ENCODE assay signal across 24 mouse cellular contexts in genomic region chr13:110083961-110084360, GRCm38 (mm10).
DNase-seq lines count a peak whose midpoint lies in the region; ATAC-seq lines count a peak whose summit lies in the region.
"Had no signal": no experiment of that assay in that cellular context is flagged by ENCODE, and none has a peak within 500 bp of the region (broad histone marks: within the 10 kb centered on the region; RNA-seq: fewer than 3 reads in every experiment).

No protein-coding gene starts in this region.

- DNase-seq in cerebellum, postnatal 25 days, result peak; percentile 21 to 33
- DNase-seq in cerebellum, postnatal 4 days (ENCODE audit: low spot score in 2 of 2), result no peak
- no peak for DNase-seq in hindbrain, embryonic 10.5 days (ENCODE audit: low spot score)
- no peak for DNase-seq in midbrain, embryonic 14.5 days
- DNase-seq: adrenal gland, postnatal 14 days; B cell, adult 2 months; cerebellum, adult 9-11 months; gastrocnemius, postnatal 25 days; heart, adult 18-20 months; heart, postnatal 10 days; heart, postnatal 36 days; kidney, adult 18-20 months had no signal

- H3K4me3 ChIP-seq in hindbrain, embryonic 16.5 days (ENCODE audit: low read length), result no peak overlapping the region
- H3K4me3 ChIP-seq in hindbrain, embryonic 10.5 days, result no peak overlapping the region
- H3K4me3 ChIP-seq in midbrain, embryonic 13.5 days (replicated peaks), result no peak overlapping the region
- no peak overlapping the region for H3K4me3 ChIP-seq in midbrain, embryonic 14.5 days (replicated peaks; ENCODE audit: low read depth, low read length)
- H3K4me3 ChIP-seq: forebrain, embryonic 10.5 days; heart, embryonic 12.5 days; heart, embryonic 15.5 days had no signal

- H3K4me1 ChIP-seq in hindbrain, embryonic 16.5 days (ENCODE audit: control insufficient read depth, insufficient read depth, low read depth, low read length), result no peaks in the 10 kb centered on the region
- H3K4me1 ChIP-seq in hindbrain, embryonic 10.5 days (replicated peaks), result no peaks in the 10 kb centered on the region
- 0 out of 2 replicates have a peak, but pooled peaks cover 2% of the 10 kb centered on the region for H3K4me1 ChIP-seq in midbrain, embryonic 13.5 days (replicated peaks)
- no peaks in the 10 kb centered on the region for H3K4me1 ChIP-seq in midbrain, embryonic 14.5 days (ENCODE audit: control insufficient read depth, insufficient read depth, low read length)
- H3K4me1 ChIP-seq: forebrain, embryonic 10.5 days; heart, embryonic 12.5 days; heart, embryonic 15.5 days had no signal

- H3K9me3 ChIP-seq in hindbrain, embryonic 16.5 days (ENCODE audit: control insufficient read depth, low read length), result no peaks in the 10 kb centered on the region
- no peaks in the 10 kb centered on the region for H3K9me3 ChIP-seq in hindbrain, embryonic 10.5 days
- H3K9me3 ChIP-seq in midbrain, embryonic 13.5 days, result no peaks in the 10 kb centered on the region
- H3K9me3 ChIP-seq in midbrain, embryonic 14.5 days (ENCODE audit: control insufficient read depth, low read length), result no peaks in the 10 kb centered on the region
- H3K9me3 ChIP-seq: forebrain, embryonic 10.5 days; G1E; heart, embryonic 12.5 days; heart, embryonic 15.5 days had no signal

- 0 out of 2 replicates have a peak, but pooled peaks have one; percentile 30 for ATAC-seq in hindbrain, embryonic 16.5 days
- ATAC-seq in midbrain, embryonic 13.5 days, result peak; percentile 43; the same call in 1 of the 2 replicates
- ATAC-seq in midbrain, embryonic 14.5 days (ENCODE audit: low FRiP score, low TSS enrichment), result no peak
- ATAC-seq: forebrain, embryonic 14.5 days; hindbrain, postnatal 0 days; inflammation-experienced regulatory T-cells, adult 6 months; intestine, embryonic 16.5 days; Patski had no signal

- no peak overlapping the region for H3K4me2 ChIP-seq in hindbrain, embryonic 16.5 days (ENCODE audit: low read length)
- no peak overlapping the region for H3K4me2 ChIP-seq in midbrain, embryonic 13.5 days (replicated peaks)
- no peak overlapping the region for H3K4me2 ChIP-seq in midbrain, embryonic 14.5 days (ENCODE audit: low read length)
- H3K4me2 ChIP-seq: heart, embryonic 12.5 days; heart, embryonic 15.5 days had no signal

- H3K36me3 ChIP-seq in hindbrain, embryonic 16.5 days (ENCODE audit: control insufficient read depth, insufficient read depth, low read length), result no peaks in the 10 kb centered on the region
- H3K36me3 ChIP-seq in hindbrain, embryonic 10.5 days, result no peaks in the 10 kb centered on the region
- H3K36me3 ChIP-seq in midbrain, embryonic 13.5 days, result peaks cover 14% of the 10 kb centered on the region; the same call in 1 of the 2 replicates
- peaks cover 15% of the 10 kb centered on the region for H3K36me3 ChIP-seq in midbrain, embryonic 14.5 days (ENCODE audit: control insufficient read depth, insufficient read depth, low read length)
- H3K36me3 ChIP-seq: forebrain, embryonic 10.5 days; G1E; heart, embryonic 12.5 days; heart, embryonic 15.5 days had no signal

- 86% methylated on average over 8 of the region's 8 CpGs for WGBS in hindbrain, embryonic 16.5 days
- 94% methylated on average over 8 of the region's 8 CpGs for WGBS in hindbrain, embryonic 10.5 days
- WGBS in midbrain, embryonic 13.5 days, result 93% methylated on average over 8 of the region's 8 CpGs
- WGBS in midbrain, embryonic 14.5 days, result 93% methylated on average over 8 of the region's 8 CpGs

- H3K27ac ChIP-seq in hindbrain, embryonic 16.5 days (ENCODE audit: low read depth, low read length), result no peak overlapping the region
- H3K27ac ChIP-seq in hindbrain, embryonic 10.5 days, result no peak overlapping the region
- no peak overlapping the region for H3K27ac ChIP-seq in midbrain, embryonic 13.5 days
- H3K27ac ChIP-seq in midbrain, embryonic 14.5 days (replicated peaks; ENCODE audit: low read depth, low read length), result no peak overlapping the region
- H3K27ac ChIP-seq: forebrain, embryonic 10.5 days; heart, embryonic 15.5 days; hindbrain, postnatal 0 days had no signal

- H3K27me3 ChIP-seq in hindbrain, embryonic 16.5 days (replicated peaks; ENCODE audit: control insufficient read depth, insufficient read depth, low read length), result no peaks in the 10 kb centered on the region
- no peaks in the 10 kb centered on the region for H3K27me3 ChIP-seq in hindbrain, embryonic 10.5 days (ENCODE audit: insufficient read depth, poor library complexity, severe bottlenecking)
- H3K27me3 ChIP-seq in midbrain, embryonic 13.5 days, result no peaks in the 10 kb centered on the region
- no peaks in the 10 kb centered on the region for H3K27me3 ChIP-seq in midbrain, embryonic 14.5 days (ENCODE audit: control insufficient read depth, insufficient read depth, low read length)
- H3K27me3 ChIP-seq: CH12.LX; heart, embryonic 12.5 days; heart, embryonic 15.5 days had no signal

- no peak overlapping the region for H3K9ac ChIP-seq in hindbrain, embryonic 16.5 days (ENCODE audit: low read depth, low read length)
- no peak overlapping the region for H3K9ac ChIP-seq in midbrain, embryonic 13.5 days (replicated peaks)
- no peak overlapping the region for H3K9ac ChIP-seq in midbrain, embryonic 14.5 days (replicated peaks; ENCODE audit: low read length)
- H3K9ac ChIP-seq: heart, embryonic 12.5 days; heart, embryonic 15.5 days had no signal

Comparison
In these comparisons a context has a peak if more than half of its experiments do, and no peak if none do; other contexts are left out.
1. DNase-seq: peak in cerebellum, postnatal 25 days (2 of 2); none in cerebellum, postnatal 4 days (0 of 2), hindbrain, embryonic 10.5 days (single experiment) and midbrain, embryonic 14.5 days (single experiment).